Mouse (Mus musculus) brain, adult 2 months (tissue): ENCODE data around the gene Etv4.

Experiments
- DNase-seq: peaks from one replicate; pipeline ENCODE4 v3.0.0; 2011; ENCODE audit warnings: low read depth, low spot score

The Etv4 gene

DNA sequence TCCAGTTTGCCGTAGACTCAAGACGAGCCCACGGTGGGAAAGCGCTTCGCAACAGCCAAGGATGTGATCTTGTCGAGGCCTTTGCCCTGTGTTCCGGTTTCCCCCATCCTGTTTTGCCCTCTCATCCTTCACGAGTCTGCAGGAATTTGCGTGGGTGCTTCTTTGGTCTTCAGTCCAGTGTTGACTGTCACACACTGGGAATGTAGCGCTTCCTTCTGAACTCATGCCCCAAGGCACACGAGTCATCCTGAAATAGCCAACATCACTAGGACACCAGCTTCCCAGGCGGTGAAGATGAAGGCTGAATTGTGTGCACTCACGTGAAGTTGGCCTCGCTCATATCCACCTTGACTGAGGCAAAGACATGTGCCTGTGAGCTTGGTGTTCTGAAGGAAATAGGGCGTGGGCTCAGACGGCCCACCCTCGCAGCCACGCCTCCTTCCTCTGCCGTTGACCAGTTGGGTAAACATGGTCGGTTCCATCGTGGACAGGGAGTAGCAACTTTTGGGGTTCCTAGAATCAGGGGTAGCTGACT, 65.1 kb downstream of the Etv4 start:
- DNase-seq, result no peak
